In the genomic region with DNA sequence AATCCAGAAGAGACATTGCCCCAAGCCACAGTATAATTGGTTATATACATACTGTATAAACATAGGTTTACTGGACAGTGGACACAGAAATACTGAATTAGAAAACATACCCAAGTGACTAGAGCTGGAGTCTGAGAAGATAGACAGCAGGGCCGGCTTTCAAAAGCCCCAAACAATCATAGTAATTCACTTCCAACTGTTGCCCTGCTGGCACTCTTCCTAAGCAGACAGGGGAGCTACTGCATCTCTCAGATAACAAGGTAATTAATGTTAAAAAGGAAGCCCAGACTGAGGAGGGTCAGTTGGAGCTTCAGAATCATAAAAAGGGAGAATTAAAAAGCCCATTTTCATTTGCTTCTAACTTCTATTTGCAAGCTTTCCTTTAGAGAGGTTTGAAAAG, we compare ENCODE assay signal across 15 mouse cellular contexts.
"Had no signal": no experiment of that assay in that cellular context is flagged by ENCODE, and none has a peak within 500 bp of the region (broad histone marks: within the 10 kb centered on the region; RNA-seq: fewer than 3 reads in every experiment).

No protein-coding gene starts in this region.

- H3K4me1 ChIP-seq: liver, embryonic 13.5 days; liver, embryonic 15.5 days; lung, embryonic 15.5 days; megakaryocyte, embryonic 14.5 days; neural tube, embryonic 12.5 days had no signal

- H3K9me3 ChIP-seq: liver, embryonic 13.5 days; liver, embryonic 15.5 days; lung, embryonic 15.5 days; megakaryocyte, embryonic 14.5 days; neural tube, embryonic 12.5 days had no signal

- H3K9ac ChIP-seq: liver, embryonic 13.5 days; liver, embryonic 15.5 days; liver, postnatal 0 days; lung, embryonic 15.5 days; neural tube, embryonic 12.5 days had no signal

- H3K27me3 ChIP-seq: liver, embryonic 13.5 days; liver, embryonic 15.5 days; lung, embryonic 15.5 days; megakaryocyte, embryonic 14.5 days; neural tube, embryonic 12.5 days had no signal

- H3K27ac ChIP-seq: liver, embryonic 13.5 days; liver, embryonic 15.5 days; lung, embryonic 15.5 days; macrophage; neural tube, embryonic 12.5 days had no signal

- H3K4me3 ChIP-seq: liver, embryonic 13.5 days; liver, embryonic 15.5 days; lung, embryonic 15.5 days; megakaryocyte, embryonic 14.5 days; neural tube, embryonic 12.5 days had no signal

- H3K4me2 ChIP-seq: liver, embryonic 13.5 days; liver, embryonic 15.5 days; lung, embryonic 15.5 days; neural tube, embryonic 12.5 days had no signal

- ATAC-seq: liver, postnatal 0 days; lung, postnatal 0 days had no signal

- H3K36me3 ChIP-seq: liver, embryonic 13.5 days; liver, embryonic 15.5 days; lung, embryonic 15.5 days; neural tube, embryonic 12.5 days had no signal

- DNase-seq: liver, embryonic 13.5 days; liver, postnatal 0 days; lung, adult 2 months; lung, postnatal 14 days; lung, postnatal 36 days; right cerebral cortex, postnatal 14 days; thymus, adult 18-20 months; thymus, postnatal 14 days; thymus, postnatal 36 days had no signal
